Mouse (Mus musculus) stomach, postnatal 0 days (tissue): ENCODE measurements around the gene Zswim1.

Experiments
- CTCF ChIP-seq: IDR thresholded peaks from 2 replicates; pipeline ENCODE4 v1.5.1; 2016; ENCODE audit warnings: antibody characterized with exemption, low read depth, mild to moderate bottlenecking, moderate library complexity
- EP300 ChIP-seq: optimal IDR thresholded peaks from 2 replicates; pipeline ENCODE3; 2016; ENCODE audit warnings: antibody characterized with exemption

DNA sequence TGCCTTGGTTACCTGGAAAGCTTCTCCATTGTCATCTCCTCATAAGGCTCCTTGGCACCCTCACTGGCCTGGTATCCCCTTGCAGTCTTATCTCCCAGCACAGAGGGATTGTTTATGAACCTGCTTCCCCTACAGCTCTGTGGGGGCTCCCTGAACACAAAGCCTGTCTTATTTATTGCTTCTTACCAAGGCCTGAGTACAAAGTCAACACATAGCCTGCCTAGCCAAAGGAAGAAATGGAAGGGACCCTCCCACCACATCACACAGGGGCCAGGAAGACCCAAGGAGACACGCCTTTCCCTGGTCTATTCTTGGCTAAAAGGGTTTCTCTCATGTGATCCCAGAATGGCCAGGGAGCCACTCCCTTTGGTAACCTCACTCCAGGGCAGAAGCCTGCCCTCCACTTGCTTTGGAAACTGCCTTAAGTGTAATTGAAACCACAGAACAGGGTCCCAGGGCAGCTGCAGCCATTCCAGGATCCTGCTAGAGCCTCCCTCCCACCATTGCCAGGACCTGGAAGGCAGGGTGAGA lies 51.8 kb downstream of the Zswim1 start:
- TF ChIP-seq CTCF (no peak), EP300 (no peak)
